Mouse (Mus musculus): Measurements from ENCODE around the gene Lancl2. TPM values are rescaled to one million over a fixed set of nuclear protein-coding genes. Genes with fewer than 3 reads are reported as not detected.
A peak's percentile ranks its signal among the peaks of the same experiment; 100 is the strongest.

Gene Lancl2
- polyA plus RNA-seq, 1 experiment from 2014 or later, result 21.5 TPM

DNA sequence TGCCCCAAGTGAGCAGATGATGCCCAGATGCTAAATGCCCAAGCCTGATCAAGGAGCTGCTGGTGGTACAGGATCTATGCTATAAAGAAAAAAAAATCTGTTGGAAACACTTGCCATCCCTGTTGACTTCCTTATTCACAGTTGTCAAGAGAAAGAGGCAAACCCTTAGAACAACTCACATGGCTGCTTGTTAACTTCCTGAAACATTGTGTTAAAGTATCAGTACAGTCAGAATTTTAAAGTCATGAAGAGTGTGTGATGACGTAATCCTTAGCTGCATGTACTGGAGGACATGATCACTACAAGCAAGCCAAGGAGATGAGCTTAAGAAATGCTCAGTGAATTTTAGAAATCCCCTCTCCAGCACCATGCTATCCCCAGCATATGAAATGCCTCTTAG is 71.5 kb downstream of the Lancl2 start:
- Histone ChIP-seq H3K4me3 (ENCODE audit: low read depth, low read length) (no peak overlapping the region), H3K9me3 (ENCODE audit: control insufficient read depth, low read length) (no peaks in the 10 kb centered on the region), H3K9ac (ENCODE audit: low read depth, low read length) (no peak overlapping the region), H3K27me3 (replicated peaks; ENCODE audit: control insufficient read depth, insufficient read depth, low read length) (no peaks in the 10 kb centered on the region), H3K4me2 (no peak overlapping the region), H3K27ac (ENCODE audit: low read depth, low read length) (no peak overlapping the region), H3K4me1 (replicated peaks; ENCODE audit: control insufficient read depth, insufficient read depth, low read length) (no peaks in the 10 kb centered on the region; the same call in none of the 2 replicates), H3K36me3 (ENCODE audit: control insufficient read depth, insufficient read depth, low read length) (peaks cover 3% of the 10 kb centered on the region)
- DNase-seq (ENCODE audit: low spot score), result no peak
- WGBS, result 89% methylated on average over 1 of the region's 1 CpGs
- ATAC-seq (replicated peaks; ENCODE audit: low FRiP score), result no peak

DNA sequence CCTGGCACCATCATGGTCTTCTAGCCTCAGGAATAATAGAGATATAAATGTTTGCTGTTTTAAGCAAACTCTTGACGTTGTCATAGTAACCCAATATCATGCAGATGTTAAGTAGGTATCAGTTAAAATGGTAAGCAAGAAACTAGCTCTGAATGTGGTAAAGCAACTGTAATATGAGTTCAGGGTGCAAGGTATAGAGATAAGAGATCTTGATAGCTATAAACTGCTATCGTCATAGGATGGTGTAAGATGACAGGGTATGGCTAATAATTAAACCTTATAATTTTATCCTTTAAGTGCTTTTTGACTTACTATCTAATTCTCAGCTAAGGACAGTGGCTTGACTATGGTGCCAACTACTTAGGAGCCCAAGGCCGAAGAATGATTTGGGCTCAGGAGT is 78.0 kb downstream of the Lancl2 start:
- H3K27me3 ChIP-seq (replicated peaks; ENCODE audit: control insufficient read depth, insufficient read depth, low read length), result no peaks in the 10 kb centered on the region
- no peak overlapping the region for H3K4me3 ChIP-seq (ENCODE audit: low read depth, low read length)
- H3K9me3 ChIP-seq (ENCODE audit: control insufficient read depth, low read length), result no peaks in the 10 kb centered on the region
- H3K27ac ChIP-seq (ENCODE audit: low read depth, low read length), result no peak overlapping the region
- H3K4me1 ChIP-seq (replicated peaks; ENCODE audit: control insufficient read depth, insufficient read depth, low read length), result no peaks in the 10 kb centered on the region
- WGBS, result 86% methylated on average over 3 of the region's 3 CpGs
- ATAC-seq (replicated peaks; ENCODE audit: low FRiP score), result no peak
- no peaks in the 10 kb centered on the region; the same call in 1 of the 2 replicates for H3K36me3 ChIP-seq (ENCODE audit: control insufficient read depth, insufficient read depth, low read length)
- no peak for DNase-seq (ENCODE audit: low spot score)
- no peak overlapping the region for H3K9ac ChIP-seq (ENCODE audit: low read depth, low read length)
- no peak overlapping the region for H3K4me2 ChIP-seq

DNA sequence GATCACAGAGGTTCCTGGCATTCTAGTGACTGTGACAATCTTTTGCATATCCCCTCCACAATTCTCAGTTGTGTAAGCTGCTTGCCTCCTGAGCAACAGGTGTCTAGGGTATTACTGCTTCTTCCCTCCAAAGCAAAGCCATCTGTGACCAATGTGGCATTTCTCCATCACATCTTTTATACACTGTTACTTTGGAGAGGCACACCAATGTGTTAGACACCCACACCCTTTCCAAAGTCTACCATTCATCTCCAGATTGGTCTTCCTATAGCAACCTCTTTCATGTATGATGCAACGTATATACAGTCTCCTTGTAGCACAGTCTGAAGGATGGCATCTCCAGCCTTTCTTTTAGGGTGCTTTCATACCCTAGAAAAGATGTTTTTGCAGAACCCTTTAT is 80.3 kb downstream of the Lancl2 start:
- H3K4me3 ChIP-seq (ENCODE audit: low read depth, low read length), result no peak overlapping the region
- ATAC-seq (replicated peaks; ENCODE audit: low FRiP score), result no peak
- H3K4me2 ChIP-seq, result no peak overlapping the region
- no peak for DNase-seq (ENCODE audit: low spot score)
- no peak overlapping the region for H3K9ac ChIP-seq (ENCODE audit: low read depth, low read length)
- no peaks in the 10 kb centered on the region for H3K27me3 ChIP-seq (replicated peaks; ENCODE audit: control insufficient read depth, insufficient read depth, low read length)
- H3K27ac ChIP-seq (ENCODE audit: low read depth, low read length), result no peak overlapping the region
- H3K4me1 ChIP-seq (replicated peaks; ENCODE audit: control insufficient read depth, insufficient read depth, low read length), result no peaks in the 10 kb centered on the region; the same call in 1 of the 2 replicates
- H3K36me3 ChIP-seq (ENCODE audit: control insufficient read depth, insufficient read depth, low read length), result no peaks in the 10 kb centered on the region; the same call in 1 of the 2 replicates
- H3K9me3 ChIP-seq (ENCODE audit: control insufficient read depth, low read length), result no peaks in the 10 kb centered on the region
- 88% methylated on average over 1 of the region's 1 CpGs for WGBS

DNA sequence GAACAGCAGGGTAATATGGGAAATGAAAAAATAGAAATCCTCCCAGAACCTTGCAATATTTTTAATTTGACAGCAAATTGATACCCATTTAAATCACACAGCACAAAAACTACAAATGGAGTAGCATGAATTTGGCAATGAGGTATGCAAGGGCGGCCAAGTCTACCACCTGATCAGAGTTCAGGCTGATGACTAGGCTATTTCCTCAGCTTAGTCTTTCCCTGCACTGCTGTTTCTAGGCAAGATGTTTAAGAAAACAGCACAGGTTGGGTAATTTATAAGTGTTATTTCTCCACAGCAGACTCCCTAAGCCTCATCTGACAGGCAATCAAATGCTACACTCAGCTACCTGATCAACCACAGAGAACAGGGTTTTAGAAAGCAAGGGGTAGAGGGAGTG is 81.9 kb downstream of the Lancl2 start:
- ATAC-seq (replicated peaks; ENCODE audit: low FRiP score) (no peak), DNase-seq (ENCODE audit: low spot score) (no peak)
- Histone ChIP-seq H3K9ac (ENCODE audit: low read depth, low read length) (no peak overlapping the region), H3K4me2 (no peak overlapping the region), H3K4me3 (ENCODE audit: low read depth, low read length) (no peak overlapping the region), H3K9me3 (ENCODE audit: control insufficient read depth, low read length) (no peaks in the 10 kb centered on the region), H3K27me3 (replicated peaks; ENCODE audit: control insufficient read depth, insufficient read depth, low read length) (no peaks in the 10 kb centered on the region), H3K27ac (ENCODE audit: low read depth, low read length) (no peak overlapping the region), H3K36me3 (ENCODE audit: control insufficient read depth, insufficient read depth, low read length) (no peaks in the 10 kb centered on the region; the same call in 1 of the 2 replicates), H3K4me1 (replicated peaks; ENCODE audit: control insufficient read depth, insufficient read depth, low read length) (no peaks in the 10 kb centered on the region; the same call in 1 of the 2 replicates)
- WGBS, result 82% methylated on average over 1 of the region's 1 CpGs

DNA sequence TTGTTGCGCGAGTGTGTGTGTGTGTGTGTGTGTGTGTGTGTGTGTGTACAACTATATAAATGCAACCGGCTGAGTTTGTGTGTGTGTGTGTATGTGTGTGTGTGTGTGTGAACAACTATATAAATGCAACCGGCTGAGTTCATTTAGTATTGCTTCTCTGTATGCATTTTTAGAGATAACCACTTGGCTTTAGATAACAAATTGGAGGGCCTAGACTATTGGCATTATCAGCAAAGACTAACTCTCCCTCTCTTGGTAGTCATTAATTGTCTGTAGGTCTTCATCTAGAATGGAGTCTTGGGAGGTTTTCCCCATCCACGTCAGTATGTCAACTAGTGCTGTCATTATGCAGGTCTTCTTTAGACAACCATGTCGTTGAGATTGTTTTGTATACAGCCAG is 85.0 kb downstream of the Lancl2 start:
- no peak overlapping the region for H3K27ac ChIP-seq (ENCODE audit: low read depth, low read length)
- no peaks in the 10 kb centered on the region; the same call in 1 of the 2 replicates for H3K4me1 ChIP-seq (replicated peaks; ENCODE audit: control insufficient read depth, insufficient read depth, low read length)
- WGBS, result 82% methylated on average over 6 of the region's 6 CpGs
- no peaks in the 10 kb centered on the region for H3K9me3 ChIP-seq (ENCODE audit: control insufficient read depth, low read length)
- H3K9ac ChIP-seq (ENCODE audit: low read depth, low read length), result no peak overlapping the region
- ATAC-seq (replicated peaks; ENCODE audit: low FRiP score) (peak; percentile 61; the same call in 1 of the 2 replicates), DNase-seq (ENCODE audit: low spot score) (no peak)
- H3K27me3 ChIP-seq (replicated peaks; ENCODE audit: control insufficient read depth, insufficient read depth, low read length), result no peaks in the 10 kb centered on the region
- no peaks in the 10 kb centered on the region; the same call in 1 of the 2 replicates for H3K36me3 ChIP-seq (ENCODE audit: control insufficient read depth, insufficient read depth, low read length)
- no peak overlapping the region for H3K4me3 ChIP-seq (ENCODE audit: low read depth, low read length)
- no peak overlapping the region for H3K4me2 ChIP-seq

Other genes with a start within 250 kb of the Lancl2 start
- gene Ppm1k, start 167.1 kb upstream of the Lancl2 start, polyA plus RNA-seq (2014; fragmentation: Nextera tagmentation; extraction: Ambion mirVana), result 3.5 TPM in 2 replicates
- gene Herc6, start 121.5 kb upstream of the Lancl2 start, polyA plus RNA-seq (2014; fragmentation: Nextera tagmentation; extraction: Ambion mirVana), result 4.6 and 5.2 TPM in 2 replicates
- gene Pyurf, start 10.5 kb upstream of the Lancl2 start, polyA plus RNA-seq (2014; fragmentation: Nextera tagmentation; extraction: Ambion mirVana), result 13.5 and 14.9 TPM in 2 replicates
- 23.8 and 24.3 TPM in 2 replicates for gene Vopp1, start 122.6 kb downstream of the Lancl2 start, polyA plus RNA-seq (2014; fragmentation: Nextera tagmentation; extraction: Ambion mirVana)
- gene Vmn1r21, start 147.8 kb downstream of the Lancl2 start, polyA plus RNA-seq (2014; fragmentation: Nextera tagmentation; extraction: Ambion mirVana), result not detected in 2 replicates
- gene Vmn1r22, start 205.5 kb downstream of the Lancl2 start, polyA plus RNA-seq (2014; fragmentation: Nextera tagmentation; extraction: Ambion mirVana), result not detected in 2 replicates
- not detected in 2 replicates for gene Vmn1r23, start 224.3 kb downstream of the Lancl2 start, polyA plus RNA-seq (2014; fragmentation: Nextera tagmentation; extraction: Ambion mirVana)